Mouse (Mus musculus) liver, adult 2 months (tissue): Measurements from ENCODE around the gene Ecsit.

ENCODE experiments used
- CTCF ChIP-seq: fragments of 200-500 bp; IDR thresholded peaks from 2 replicates; pipeline ENCODE4 v1.5.1; 2011; ENCODE audit warnings: low read depth, low read length, control low read depth
- POLR2A ChIP-seq: fragments of 200-500 bp; IDR thresholded peaks from 2 replicates; pipeline ENCODE4 v1.6.1; 2011; ENCODE audit warnings: low read length, control low read depth; ENCODE audit not compliant: insufficient read depth; ENCODE audit errors: extremely low read depth

DNA sequence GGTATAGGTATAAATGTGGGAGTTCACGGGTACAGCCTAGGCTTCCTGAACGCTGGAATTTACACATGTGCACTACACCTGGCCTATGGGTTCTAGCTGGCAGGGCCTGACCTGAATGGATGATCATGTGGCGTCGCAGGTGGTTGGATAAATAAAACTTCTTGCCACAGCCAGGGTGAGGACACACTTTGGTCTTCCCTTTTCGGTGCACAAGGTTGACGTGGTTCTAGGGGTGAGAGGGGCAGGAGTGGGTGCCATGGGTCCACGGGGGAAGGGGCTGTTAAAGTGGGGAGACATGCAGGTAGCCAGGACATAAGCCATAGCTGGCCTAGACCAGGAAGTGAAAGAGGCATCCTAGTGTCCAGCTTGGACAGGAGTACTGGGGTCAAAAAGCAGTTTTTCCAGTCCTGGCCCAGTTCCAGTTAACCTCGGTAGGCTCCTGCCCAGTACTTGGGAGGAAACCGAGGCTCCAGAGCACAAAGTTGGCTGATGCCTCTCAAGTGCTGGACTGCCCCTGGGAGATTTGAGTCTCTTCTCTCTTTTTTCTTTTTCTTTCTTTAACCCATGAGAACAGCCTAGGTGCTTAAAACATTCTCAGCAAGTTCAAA lies 28.8 kb downstream of the Ecsit start:
- TF ChIP-seq CTCF (no peak), POLR2A (no peak)
